Mouse (Mus musculus) cortical plate, adult 2 months (tissue): ENCODE results near the gene Mybpc1. TPM values are rescaled to one million over a fixed set of nuclear protein-coding genes. Genes with fewer than 3 reads are reported as not detected.
A peak's percentile ranks its signal among the peaks of the same experiment; 100 is the strongest.

Source experiments
- H3K27ac ChIP-seq: fragments of 200-500 bp; 2 replicates; pipeline ENCODE4 v1.5.1; 2012; ENCODE audit warnings: low read length, control low read depth, inconsistent platforms; ENCODE audit not compliant: insufficient read depth
- H3K4me1 ChIP-seq: fragments of 200-500 bp; 2 replicates; pipeline ENCODE4 v1.6.1; 2011; ENCODE audit warnings: low read length; ENCODE audit not compliant: control insufficient read depth, insufficient read depth
- H3K4me3 ChIP-seq: fragments of 200-500 bp; 2 replicates; pipeline ENCODE4 v1.5.1; 2011; ENCODE audit warnings: mild to moderate bottlenecking, low read length, control low read depth; ENCODE audit not compliant: insufficient read depth
- CTCF ChIP-seq: fragments of 200-500 bp; IDR thresholded peaks from 2 replicates; pipeline ENCODE4 v1.5.1; 2011; ENCODE audit warnings: mild to moderate bottlenecking, control low read depth, low read length; ENCODE audit not compliant: insufficient read depth; ENCODE audit errors: extremely low read depth
- POLR2A ChIP-seq: fragments of 200-500 bp; IDR thresholded peaks from 2 replicates; pipeline ENCODE4 v1.6.1; 2011; ENCODE audit warnings: mild to moderate bottlenecking, low read length, control low read depth; ENCODE audit not compliant: insufficient read depth; ENCODE audit errors: extremely low read depth
- polyA plus RNA-seq: library from polyadenylated mRNA; depleted of rRNA; stranded (reverse); fragments of >200 nt; gene quantifications from 2 replicates; pipeline ENCODE4 v1.2.3, GENCODE M21; 2012

The Mybpc1 gene
- polyA plus RNA-seq, 1 experiment = 2.6 TPM

GRCm38 (mm10) chr10:88511355-88511754 is 93.6 kb downstream of the Mybpc1 start:
- Histone ChIP-seq H3K4me1 (no peaks in the 10 kb centered on the region), H3K4me3 (no peak overlapping the region), H3K27ac (no peak overlapping the region)
- TF ChIP-seq CTCF (no peak), POLR2A (no peak)

GRCm38 (mm10) chr10:88510503-88511271 is 94.3 kb downstream of the Mybpc1 start:
- Histone ChIP-seq H3K4me1 (no peaks in the 10 kb centered on the region), H3K27ac (no peak overlapping the region), H3K4me3 (no peak overlapping the region)
- TF ChIP-seq POLR2A = no peak
- TF ChIP-seq CTCF = no peak

GRCm38 (mm10) chr10:88507691-88508143 is 97.2 kb downstream of the Mybpc1 start:
- no peak for TF ChIP-seq CTCF
- no peak for TF ChIP-seq POLR2A

GRCm38 (mm10) chr10:88505256-88505655 is 99.7 kb downstream of the Mybpc1 start:
- no peak for TF ChIP-seq POLR2A
- TF ChIP-seq CTCF = no peak
- no peak overlapping the region for H3K27ac ChIP-seq
- no peak overlapping the region for H3K4me3 ChIP-seq
- H3K4me1 ChIP-seq = peaks cover 2% of the 10 kb centered on the region; the same call in 1 of the 2 replicates

More at GRCm38 (mm10) chr10:88507691-88508143, 97.2 kb downstream of the Mybpc1 start:
- H3K27ac ChIP-seq = no peak overlapping the region
- no peaks in the 10 kb centered on the region for H3K4me1 ChIP-seq
- no peak overlapping the region for H3K4me3 ChIP-seq

GRCm38 (mm10) chr10:88504481-88504880 is 100.5 kb downstream of the Mybpc1 start:
- no peak for TF ChIP-seq CTCF
- TF ChIP-seq POLR2A = no peak
- H3K4me3 ChIP-seq = no peak overlapping the region; the same call in 1 of the 2 replicates
- H3K4me1 ChIP-seq = peaks cover 2% of the 10 kb centered on the region; the same call in 1 of the 2 replicates
- no peak overlapping the region for H3K27ac ChIP-seq

- TF ChIP-seq POLR2A = no peak
- TF ChIP-seq CTCF = no peak
- H3K27ac ChIP-seq = peak within 1 kb of the TSS; percentile 36
- peak within 1 kb of the TSS; percentile 83 for H3K4me3 ChIP-seq
- peaks cover 2% of the 10 kb centered on the region; the same call in 1 of the 2 replicates for H3K4me1 ChIP-seq
These were observed 101.3 kb downstream of the Mybpc1 start, which contains the start of gene Chpt1 for GRCm38 (mm10) chr10:88503421-88504314. Gene Chpt1, minus strand, starts transcription at chr10:88504073.

- peaks cover 2% of the 10 kb centered on the region; the same call in 1 of the 2 replicates for H3K4me1 ChIP-seq
- H3K27ac ChIP-seq = peak overlapping the region; percentile 36
- H3K4me3 ChIP-seq = peak overlapping the region; percentile 83
- TF ChIP-seq POLR2A (no peak), CTCF (no peak)
These were observed 102.0 kb downstream of the Mybpc1 start for GRCm38 (mm10) chr10:88502919-88503318.

GRCm38 (mm10) chr10:88501886-88502765 is 102.8 kb downstream of the Mybpc1 start:
- Histone ChIP-seq H3K27ac (no peak overlapping the region), H3K4me1 (peaks cover 2% of the 10 kb centered on the region; the same call in 1 of the 2 replicates), H3K4me3 (peak overlapping the region; percentile 83)
- TF ChIP-seq POLR2A (no peak), CTCF (no peak)

- Histone ChIP-seq H3K4me1 (peaks cover 4% of the 10 kb centered on the region; the same call in 1 of the 2 replicates), H3K4me3 (no peak overlapping the region), H3K27ac (no peak overlapping the region)
- TF ChIP-seq POLR2A (no peak), CTCF (no peak)
These were observed 103.6 kb downstream of the Mybpc1 start for GRCm38 (mm10) chr10:88501370-88501769.
